Mouse (Mus musculus): Measurements from ENCODE around the gene Cd160. TPM values are rescaled to one million over a fixed set of nuclear protein-coding genes. Genes with fewer than 3 reads are reported as not detected.

Gene Cd160
- 0.33 and 1.5 TPM in 2 replicates for polyA plus RNA-seq (2012; rRNA removed; ENCODE audit: low replicate concordance)

GRCm38 (mm10) chr3:96828984-96829383 is at the start of gene Cd160, which contains the start of gene Pdzk1:
TSS of gene Cd160 (minus strand) at chr3:96829351.
TSS of gene Pdzk1 (plus strand) at chr3:96829284.

Other genes with a start within 250 kb of the Cd160 start
- gene Polr3gl, start 235.2 kb downstream of the Cd160 start, polyA plus RNA-seq (2012; rRNA removed; ENCODE audit: low replicate concordance), result 6.9 and 7.5 TPM in 2 replicates
- 0.27 and 0.53 TPM in 2 replicates for gene Ankrd34a, start 232.7 kb downstream of the Cd160 start, polyA plus RNA-seq (2012; rRNA removed; ENCODE audit: low replicate concordance)
- 3.6 and 5.3 TPM in 2 replicates for gene Lix1l, start 228.2 kb downstream of the Cd160 start, polyA plus RNA-seq (2012; rRNA removed; ENCODE audit: low replicate concordance)
- gene Rbm8a, start 199.4 kb downstream of the Cd160 start, polyA plus RNA-seq (2012; rRNA removed; ENCODE audit: low replicate concordance), result 2.2 and 2.3 TPM in 2 replicates
- gene Pex11b, start 194.0 kb downstream of the Cd160 start, polyA plus RNA-seq (2012; rRNA removed; ENCODE audit: low replicate concordance), result 15.2 and 21.5 TPM in 2 replicates
- not detected in 2 replicates for gene Gm42957, start 193.9 kb downstream of the Cd160 start, polyA plus RNA-seq (2012; rRNA removed; ENCODE audit: low replicate concordance)
- 0.72 and 0.88 TPM in 2 replicates for gene Itga10, start 183.8 kb downstream of the Cd160 start, polyA plus RNA-seq (2012; rRNA removed; ENCODE audit: low replicate concordance)
- 0.14 and 0.71 TPM in 2 replicates for gene Ankrd35, start 159.2 kb downstream of the Cd160 start, polyA plus RNA-seq (2012; rRNA removed; ENCODE audit: low replicate concordance)
- gene Pias3, start 133.0 kb downstream of the Cd160 start, polyA plus RNA-seq (2012; rRNA removed; ENCODE audit: low replicate concordance), result 15.4 and 22.8 TPM in 2 replicates
- gene Nudt17, start 120.8 kb downstream of the Cd160 start, polyA plus RNA-seq (2012; rRNA removed; ENCODE audit: low replicate concordance), result 2.1 and 2.7 TPM in 2 replicates
- gene Polr3c, start 101.7 kb downstream of the Cd160 start, polyA plus RNA-seq (2012; rRNA removed; ENCODE audit: low replicate concordance), result 27.8 and 31.3 TPM in 2 replicates
- 8.6 and 9.7 TPM in 2 replicates for gene Rnf115, start 101.7 kb downstream of the Cd160 start, polyA plus RNA-seq (2012; rRNA removed; ENCODE audit: low replicate concordance)
- 8.1 and 38.9 TPM in 2 replicates for gene Pdzk1, start 67 bp downstream of the Cd160 start, polyA plus RNA-seq (2012; rRNA removed; ENCODE audit: low replicate concordance)
- 0.71 and 0.92 TPM in 2 replicates for gene Gja5, start 75.3 kb upstream of the Cd160 start, polyA plus RNA-seq (2012; rRNA removed; ENCODE audit: low replicate concordance)
- gene Gpr89, start 76.0 kb upstream of the Cd160 start, polyA plus RNA-seq (2012; rRNA removed; ENCODE audit: low replicate concordance), result 18.5 and 22.4 TPM in 2 replicates
- not detected in 2 replicates for gene Gja8, start 96.7 kb upstream of the Cd160 start, polyA plus RNA-seq (2012; rRNA removed; ENCODE audit: low replicate concordance)

Data from duodenum, adult 2 months (tissue).